Mouse (Mus musculus) thymus, adult 2 months (tissue): ENCODE results near the gene Pfdn5.

Experiments used
- CTCF ChIP-seq: fragments of 200-500 bp; IDR thresholded peaks from 2 replicates; pipeline ENCODE4 v1.5.1; 2012; ENCODE audit warnings: mild to moderate bottlenecking, control low read depth, low read length, moderate library complexity, borderline replicate concordance; ENCODE audit not compliant: control insufficient read depth, poor library complexity, insufficient read depth; ENCODE audit errors: extremely low read depth
- POLR2A ChIP-seq: fragments of 200-500 bp; IDR thresholded peaks from 2 replicates; pipeline ENCODE4 v1.6.1; 2012; ENCODE audit warnings: mild to moderate bottlenecking, low read length, control low read depth, moderate library complexity; ENCODE audit not compliant: control insufficient read depth, poor library complexity, insufficient read depth; ENCODE audit errors: extremely low read depth

GRCm38 (mm10) chr15:102287395-102287794 lies 38.5 kb upstream of the Pfdn5 start:
- TF ChIP-seq POLR2A (no peak), CTCF (no peak)
